Mouse (Mus musculus) kidney, postnatal 25 days (tissue): ENCODE data around the gene Brd4.
A peak's percentile ranks its signal among the peaks of the same experiment; 100 is the strongest.

ENCODE experiments used
- DNase-seq, 2 experiments: peaks; one replicate each; pipeline ENCODE4 v3.0.0; 2021; ENCODE audit warnings: mixed read lengths in 2 of 2

Gene Brd4

DNA sequence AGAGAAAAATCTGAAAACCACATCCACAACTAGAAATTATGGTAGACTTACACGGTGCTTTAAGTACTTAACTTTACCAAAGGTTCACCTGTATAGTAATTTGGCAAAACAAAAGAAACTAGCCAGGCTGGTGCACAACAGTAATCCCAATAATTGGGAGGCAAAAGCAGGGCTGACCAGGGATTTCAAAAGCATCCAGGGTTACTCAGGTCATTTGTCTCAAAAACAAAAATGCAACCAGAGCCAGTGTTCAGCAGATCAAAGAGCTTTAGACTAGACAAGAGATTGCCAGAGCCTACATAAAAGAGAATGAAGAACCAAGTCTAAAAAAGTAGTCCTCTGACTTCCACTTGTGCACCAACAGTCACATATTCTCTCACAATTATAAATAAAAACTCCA lies 7.3 kb downstream of the Brd4 start:
- DNase-seq = no peak

DNA sequence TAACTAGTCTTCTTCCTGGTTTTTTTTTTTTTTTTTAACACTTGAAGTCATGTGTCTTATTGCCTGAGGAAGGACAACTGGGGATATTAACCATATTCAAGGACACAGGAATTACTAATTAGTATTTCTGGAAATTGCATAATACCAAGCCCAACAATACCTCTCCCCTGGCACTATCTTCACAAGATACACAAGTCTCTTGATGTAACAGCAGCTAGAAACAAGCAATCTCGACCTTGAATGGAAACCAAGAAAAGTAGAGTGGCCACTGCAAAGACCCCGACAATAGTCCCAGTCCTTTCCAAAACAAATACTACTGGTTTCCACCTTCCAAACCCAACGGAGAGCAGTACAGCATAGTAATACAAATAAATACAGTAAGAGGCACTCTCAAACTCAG lies 9.0 kb downstream of the Brd4 start:
- no peak for DNase-seq

DNA sequence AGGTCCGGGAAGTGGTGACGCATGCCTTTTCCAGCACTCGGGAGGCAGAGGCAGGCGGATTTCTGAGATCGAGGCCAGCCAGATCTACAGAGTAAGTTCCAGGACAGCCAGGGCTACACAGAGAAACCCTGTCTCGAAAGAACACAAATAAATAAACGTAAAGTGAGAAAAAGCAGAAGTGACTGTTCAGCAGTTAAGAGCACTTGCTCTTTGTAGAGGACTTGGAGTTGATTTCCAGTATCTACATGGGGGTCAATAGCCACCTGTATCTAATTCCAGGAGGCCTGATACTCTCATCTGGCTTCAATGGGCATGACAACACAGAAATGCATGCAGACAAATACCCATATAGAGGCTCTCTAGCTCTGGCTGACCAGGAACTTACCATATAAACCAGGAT lies 15.4 kb downstream of the Brd4 start:
- DNase-seq = no peak

DNA sequence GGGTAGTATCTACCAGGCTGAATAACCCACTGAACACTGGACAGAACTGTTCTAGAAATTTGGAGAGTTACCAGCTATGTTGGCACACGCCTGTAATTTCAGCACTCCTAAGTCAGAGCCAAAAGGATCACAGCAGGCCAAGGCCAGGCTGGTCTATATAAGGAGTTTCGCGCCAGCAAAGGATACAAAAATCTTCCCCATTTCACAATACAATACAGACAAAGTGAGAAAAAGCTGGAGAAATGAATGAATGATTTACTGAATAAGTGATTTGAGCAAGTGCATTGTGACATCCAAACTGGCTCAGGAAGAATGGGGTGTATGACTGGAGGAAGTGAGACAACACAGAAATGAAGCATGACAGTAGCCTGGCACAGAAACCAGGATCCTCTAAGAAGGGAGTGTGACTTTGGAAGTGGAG lies 16.0 kb downstream of the Brd4 start:
- no peak for DNase-seq

DNA sequence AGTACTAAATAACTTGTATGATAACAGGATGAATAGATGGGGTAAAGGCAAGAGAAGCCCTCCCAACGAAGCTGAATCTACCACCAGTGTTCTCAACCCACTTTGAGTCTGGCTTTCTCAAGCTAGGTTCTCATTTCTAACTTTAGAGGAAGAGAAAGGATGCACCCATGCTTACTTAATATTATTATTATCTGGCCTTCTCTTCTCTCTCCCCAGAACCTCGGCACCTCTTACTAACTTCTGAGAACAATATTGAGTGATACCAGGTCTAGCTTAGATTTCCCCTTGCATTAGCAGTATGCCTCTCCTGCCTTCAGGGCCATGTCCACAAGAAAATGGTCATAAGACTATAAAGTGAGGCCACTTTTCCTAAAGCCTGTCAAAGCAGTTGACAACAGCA lies 16.4 kb downstream of the Brd4 start:
- DNase-seq = no peak

DNA sequence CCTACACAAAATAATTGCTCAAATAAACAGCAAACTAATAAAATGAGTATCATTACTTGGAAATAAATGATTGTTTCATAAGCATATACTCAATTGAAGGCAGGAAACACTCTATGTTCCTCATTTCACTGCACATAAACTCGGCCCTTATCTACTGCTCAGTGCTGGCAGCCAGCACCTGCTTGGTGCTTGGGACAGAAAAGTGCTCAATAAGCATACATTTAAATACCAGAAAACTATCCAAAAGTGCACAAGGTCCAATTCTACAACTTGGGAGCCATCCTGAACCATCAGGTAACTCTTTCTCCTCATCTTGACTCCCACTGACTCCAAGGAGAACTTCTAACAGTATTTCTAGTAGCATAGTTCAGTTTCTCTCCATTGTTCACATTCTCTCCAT lies 16.9 kb downstream of the Brd4 start:
- no peak for DNase-seq

DNA sequence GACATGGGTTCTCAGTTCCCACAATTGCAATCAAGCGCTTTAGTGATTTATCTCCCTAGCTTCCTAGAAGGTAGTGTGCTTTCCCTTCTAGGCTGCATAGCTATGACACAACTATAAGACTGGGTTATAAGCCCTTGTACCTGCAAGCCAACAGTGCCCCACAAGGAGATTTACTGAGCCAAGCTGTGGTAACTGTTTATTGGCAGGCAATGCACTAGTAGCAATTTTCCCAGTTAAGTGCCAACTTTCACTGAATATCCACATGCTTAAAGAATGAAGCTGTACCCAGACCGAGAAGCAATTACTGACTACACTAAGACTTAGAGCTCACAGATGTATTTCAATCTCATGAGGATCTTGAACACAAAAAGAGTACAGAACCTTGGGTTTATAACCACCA lies 20.9 kb downstream of the Brd4 start:
- no peak for DNase-seq

DNA sequence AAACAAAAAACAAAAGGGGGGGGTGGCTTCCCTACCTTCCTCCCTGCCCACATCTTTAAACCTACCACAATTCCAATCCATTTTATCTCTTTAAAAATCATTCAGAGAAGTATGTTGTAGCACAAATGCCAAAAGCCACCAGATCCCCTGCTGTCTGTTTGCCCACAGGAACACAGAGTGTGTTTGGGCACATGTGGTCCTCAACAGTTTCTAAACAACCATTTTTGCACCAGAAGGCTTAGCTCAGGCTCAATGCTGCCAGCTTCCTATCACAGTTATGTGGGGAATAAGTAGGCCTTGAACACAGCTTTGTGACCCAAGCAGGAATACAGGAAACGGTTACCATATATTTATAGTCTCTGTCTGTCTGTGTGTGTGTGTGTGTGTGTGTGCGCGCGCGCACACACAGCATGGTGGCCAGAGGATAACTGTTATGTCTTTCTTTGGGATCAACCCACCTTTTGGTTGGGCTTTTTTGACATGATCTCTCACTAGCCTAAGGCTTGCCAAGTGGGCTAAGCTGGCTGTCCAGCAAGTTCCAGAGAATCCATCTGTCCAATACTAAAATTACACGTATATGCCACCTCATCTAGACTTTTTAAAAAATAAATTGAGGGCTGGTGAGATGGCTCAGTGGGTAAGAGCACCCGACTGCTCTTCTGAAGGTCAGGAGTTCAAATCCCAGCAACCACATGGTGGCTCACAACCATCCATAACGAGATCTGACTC lies 21.5 kb downstream of the Brd4 start:
- DNase-seq = no peak

DNA sequence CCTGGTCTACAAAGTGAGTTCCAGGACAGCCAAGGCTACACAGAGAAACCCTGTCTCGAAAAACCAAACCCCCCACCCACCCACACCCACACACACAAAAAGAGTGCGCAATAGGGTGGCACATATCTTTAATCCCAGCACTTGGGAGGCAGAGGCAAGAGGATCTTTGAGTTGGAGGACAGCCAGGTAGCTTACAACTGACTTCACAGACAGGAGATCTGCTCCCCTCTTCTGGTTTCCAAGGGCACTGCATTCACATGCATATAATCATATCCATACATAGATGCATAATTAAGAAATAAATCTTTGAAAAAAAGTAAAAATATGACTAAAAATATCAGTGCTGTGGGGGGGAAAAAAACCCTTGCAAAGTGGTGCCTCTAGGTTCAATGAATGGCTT lies 25.7 kb downstream of the Brd4 start:
- DNase-seq = no peak

DNA sequence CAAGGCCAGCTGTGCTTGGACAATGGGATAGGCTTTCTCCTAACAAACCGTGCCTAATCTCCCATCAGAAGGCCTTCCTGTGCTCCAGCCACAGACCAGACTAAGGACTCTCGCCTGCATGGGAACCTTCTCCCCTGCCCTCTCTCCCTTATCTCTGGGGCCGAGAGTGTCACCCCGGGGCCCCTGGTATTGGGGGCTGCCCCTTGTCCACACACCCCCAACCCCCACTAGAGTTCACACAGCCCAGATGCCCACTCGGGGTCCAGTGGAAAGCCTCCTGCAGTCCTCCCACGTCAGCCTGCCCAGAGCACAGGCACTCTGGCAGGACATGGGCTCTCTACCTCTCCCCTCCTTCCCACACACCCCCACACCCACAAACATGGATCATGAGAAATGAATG lies 26.6 kb downstream of the Brd4 start:
- DNase-seq = no peak

DNA sequence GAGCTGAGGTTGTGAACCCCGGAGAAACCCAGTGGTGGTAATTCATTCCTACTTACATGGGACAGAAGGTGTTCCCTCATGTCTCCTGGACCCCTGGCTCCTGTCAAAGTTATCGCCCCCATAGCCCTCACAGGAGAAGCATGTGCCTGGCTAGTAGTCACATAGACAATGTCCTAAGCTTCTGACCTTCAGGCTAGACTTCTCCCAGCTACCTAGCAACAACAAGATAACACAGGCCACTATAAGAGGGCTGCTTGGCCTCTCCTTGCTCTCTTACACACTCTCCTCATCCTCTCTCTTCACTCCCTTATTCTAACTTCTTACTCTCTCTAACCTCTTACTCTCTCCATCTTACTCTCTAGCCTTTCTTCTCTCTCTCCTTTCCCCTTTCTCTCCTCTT lies 27.1 kb downstream of the Brd4 start:
- no peak for DNase-seq

DNA sequence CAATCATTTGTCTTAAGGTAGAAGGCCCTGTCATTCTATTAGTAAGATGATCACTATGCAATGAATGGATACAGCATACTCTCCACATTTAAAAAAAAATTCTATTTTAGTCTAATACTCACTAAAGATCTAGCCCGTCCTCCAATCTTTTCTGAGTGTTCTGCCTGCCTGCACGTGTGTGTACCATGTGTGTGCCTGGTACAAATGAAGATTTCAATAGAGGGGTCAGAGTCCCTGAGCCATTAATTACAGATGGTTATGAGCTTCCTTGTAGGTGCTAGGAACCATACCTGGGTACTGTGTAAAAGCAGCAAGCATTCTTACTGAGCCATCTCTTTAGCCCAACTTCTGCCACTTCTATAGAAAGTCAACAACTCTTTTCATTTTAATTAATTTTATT lies 27.6 kb downstream of the Brd4 start:
- no peak for DNase-seq

DNA sequence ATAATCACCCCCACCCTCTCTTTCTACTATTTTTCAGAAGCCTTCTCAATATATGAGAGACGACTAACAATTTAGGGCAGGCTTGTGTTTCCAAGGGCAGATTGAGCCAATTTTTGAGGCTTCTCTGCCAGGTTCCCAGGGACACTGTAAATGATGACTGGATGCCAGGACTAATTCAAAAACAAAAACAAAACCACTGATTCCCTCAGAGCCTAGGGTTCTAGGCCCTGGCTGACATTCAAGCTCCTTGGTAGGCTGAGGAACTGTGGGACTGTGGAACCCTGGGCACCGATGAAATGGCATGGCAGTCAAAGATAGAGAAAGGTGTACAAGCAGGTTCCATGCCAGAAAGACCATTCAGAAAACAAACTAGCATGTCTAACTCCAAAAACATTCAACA lies 31.3 kb downstream of the Brd4 start:
- no peak for DNase-seq

DNA sequence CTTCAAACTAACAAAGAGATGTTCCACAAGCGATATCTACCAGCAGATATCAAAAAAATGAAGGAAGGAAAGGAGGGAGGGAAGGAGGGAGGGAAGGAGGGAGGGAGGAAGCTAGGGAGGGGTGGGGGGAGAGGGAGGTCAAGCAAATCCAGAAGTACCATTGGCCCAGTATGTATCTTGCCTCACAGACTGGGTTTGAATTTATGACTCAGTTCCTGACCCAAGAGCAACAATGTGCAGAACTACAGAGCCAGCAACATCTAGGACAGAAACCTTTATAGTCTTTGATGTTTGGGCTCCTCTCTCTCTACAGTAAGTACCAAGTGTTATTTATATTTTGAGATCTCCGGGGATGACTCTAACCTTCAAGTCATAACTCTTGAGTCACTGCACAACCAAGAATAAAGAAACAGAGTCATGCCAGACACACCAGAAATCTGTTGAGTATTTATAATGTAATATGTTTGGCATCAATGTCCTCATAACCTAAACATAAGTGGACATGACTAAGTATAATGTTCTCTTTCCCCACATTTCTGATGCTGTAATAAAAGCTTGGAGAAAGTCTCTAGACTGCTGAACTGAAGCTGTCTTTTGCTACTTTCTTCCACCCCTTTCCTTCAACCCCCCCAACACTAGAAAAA lies 32.6 kb downstream of the Brd4 start:
- DNase-seq = no peak

DNA sequence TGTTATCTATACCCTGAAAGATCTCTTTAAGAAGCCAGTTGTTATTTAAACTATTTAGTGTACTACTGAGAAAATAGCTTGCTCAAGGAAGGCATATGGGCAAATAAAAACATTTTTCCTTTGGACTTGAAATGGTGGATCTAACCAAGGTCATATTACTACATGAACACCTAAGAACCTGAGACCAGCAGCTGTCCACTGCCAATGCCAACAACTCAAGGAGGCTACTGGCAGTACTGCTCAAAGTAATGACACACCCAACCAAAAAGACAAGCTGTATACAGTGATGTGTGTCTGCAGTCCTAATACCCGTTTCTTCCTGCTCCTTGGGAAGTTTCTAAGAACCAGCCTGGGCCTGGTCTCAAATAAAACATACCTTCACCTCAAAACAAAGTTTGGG lies 34.5 kb downstream of the Brd4 start:
- no peak for DNase-seq

DNA sequence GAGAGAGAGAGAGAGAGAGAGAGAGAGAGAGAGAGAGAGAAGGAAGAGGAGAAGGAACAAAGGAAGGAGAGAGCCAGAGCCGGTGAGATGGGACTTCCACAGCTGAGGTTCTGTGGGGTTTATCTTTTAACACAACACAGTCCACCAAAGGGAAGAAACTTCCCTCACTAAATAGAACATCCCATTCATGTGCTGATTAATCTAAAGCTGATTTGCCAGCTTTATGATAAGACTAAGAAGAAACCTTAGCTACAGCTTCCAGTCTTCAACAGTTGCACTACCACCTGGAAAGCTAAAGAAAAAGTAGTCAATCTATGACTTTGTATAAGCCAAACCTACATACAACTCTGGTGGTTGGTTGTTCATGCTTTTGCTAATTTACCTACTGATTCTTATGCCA lies 36.3 kb downstream of the Brd4 start:
- no peak for DNase-seq

DNA sequence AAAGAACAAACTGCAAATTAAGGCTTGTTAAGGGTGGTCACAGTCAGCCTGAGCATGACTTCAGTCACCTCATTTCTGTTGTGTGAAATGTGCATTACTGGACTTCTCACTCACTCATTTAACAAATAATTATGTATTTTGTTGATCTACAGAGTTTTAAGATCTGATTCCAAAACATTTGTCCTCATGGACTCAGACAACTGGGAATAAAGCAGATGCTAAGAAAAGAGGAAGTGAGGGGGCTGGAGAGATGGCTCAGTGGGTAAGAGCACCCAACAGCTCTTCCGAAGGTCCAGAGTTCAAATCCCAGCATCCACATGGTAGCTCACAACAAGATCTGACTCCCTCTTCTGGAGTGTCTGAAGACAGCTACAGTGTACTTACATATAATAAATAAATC lies 36.9 kb downstream of the Brd4 start:
- DNase-seq = no peak

DNA sequence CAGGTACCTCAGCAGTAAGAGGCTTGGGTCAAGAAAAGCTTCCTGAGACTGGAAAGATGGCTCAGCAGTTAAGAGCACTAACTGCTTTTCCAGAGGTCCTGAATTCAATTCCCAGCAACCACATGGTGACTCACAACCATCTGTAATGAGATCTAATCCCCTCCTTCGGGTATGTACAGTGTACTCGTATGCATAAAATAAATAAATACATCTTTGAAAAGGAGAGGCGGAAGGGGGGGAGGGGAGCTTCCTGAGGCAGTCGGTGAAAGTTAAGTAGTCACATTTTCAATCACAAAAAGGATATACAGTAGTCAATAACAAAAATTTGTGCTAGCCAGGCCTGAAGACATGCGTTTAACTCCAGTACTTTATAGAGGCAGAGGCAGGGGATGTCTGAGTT lies 38.4 kb downstream of the Brd4 start:
- DNase-seq = no peak

DNA sequence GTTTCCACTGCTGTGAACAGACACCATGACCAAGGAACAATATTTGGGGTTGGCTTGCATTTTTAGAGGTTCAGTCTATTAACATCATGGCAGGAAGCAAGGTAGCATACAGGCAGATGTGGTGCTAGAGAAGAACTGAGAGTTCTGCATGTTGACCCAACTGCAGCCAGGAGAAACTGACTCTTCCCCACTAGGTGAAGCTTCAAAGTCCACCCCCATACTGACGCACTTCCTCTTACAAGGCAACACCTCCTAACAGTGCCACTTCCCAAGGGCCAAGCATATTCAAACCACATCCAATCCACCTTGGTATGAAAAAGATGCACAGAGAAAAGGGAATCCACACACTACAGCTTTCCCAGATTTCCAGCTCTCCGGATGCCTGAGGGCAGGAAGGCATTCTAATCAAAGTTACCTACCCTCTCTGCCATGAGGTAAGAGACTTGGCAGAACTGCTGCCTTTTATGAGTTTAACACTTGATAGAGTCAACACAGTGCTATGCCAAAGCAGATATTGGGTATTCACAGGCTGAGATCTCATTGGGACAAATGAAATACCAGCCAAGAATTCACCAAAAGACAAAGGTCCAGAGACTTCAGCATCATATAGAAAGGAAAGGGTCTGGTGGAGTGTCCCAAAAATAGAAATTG lies 43.5 kb downstream of the Brd4 start:
- DNase-seq = no peak

DNA sequence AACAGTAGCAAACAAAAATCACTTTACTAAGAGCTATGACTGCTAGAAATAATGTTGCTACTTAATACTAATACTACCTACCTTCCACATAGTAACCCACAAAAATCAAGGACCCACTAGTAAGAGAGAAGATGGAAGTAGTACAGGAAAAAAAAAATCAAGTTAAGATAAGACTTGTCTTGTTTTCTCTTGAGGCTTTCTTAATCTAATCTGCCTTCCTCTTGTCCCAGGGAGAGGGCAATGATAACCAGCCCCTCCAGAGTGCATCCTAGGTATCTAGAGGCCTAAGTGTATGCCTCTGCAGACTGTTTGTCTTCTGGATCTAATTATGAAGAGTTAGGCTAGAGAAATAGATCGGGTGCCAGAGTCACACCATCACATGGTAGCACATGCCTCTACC lies 45.9 kb downstream of the Brd4 start:
- no peak for DNase-seq

DNA sequence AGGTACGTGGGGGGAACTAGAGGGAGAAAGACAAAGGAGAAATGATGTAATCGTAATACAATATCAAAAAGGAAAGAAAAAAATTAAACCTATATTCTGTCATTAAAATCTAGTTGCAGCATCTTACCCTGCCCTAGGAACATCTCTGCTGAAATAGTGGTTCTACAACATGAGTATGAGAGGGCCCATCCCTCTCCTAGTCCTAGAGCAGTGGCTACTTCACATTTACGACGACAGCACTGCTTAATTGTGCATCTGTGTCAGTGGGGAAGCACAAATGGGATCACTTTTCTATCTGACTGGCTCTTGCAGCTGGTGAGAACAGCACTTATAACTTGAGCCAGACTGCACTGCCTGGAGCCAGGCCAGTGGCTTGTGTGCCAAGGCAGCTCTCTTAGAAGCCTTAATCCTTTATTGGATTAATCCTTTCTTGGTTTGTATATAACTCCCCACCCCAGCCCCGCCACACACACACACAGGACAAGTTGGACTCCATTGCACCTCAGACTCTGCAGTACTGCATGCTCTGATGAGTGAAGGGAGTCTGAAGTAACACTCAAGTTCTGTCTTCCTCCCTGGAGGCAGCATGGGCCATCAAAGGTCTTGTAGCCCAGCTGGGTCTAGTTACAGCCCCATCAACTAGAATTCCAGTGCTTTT lies 48.9 kb downstream of the Brd4 start:
- peak; percentile 40 to 41 for DNase-seq

DNA sequence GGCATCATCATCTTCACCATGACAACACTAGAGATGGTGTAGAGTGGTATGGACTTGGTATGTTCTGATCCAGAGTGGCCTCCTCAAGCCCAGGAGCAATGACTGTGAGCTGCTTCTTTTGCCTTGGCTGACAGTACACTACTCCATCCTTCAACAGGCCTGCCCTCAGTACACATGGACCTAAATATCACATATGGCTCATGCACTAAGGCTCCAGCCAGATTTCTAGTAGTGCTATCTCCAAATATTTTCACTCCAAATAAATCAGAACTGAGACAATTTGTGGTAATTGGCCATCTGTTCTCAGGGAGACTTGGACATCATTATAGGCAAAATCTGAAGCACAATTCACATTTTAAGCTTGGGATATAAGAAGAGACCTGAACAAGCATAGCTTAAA lies 51.3 kb downstream of the Brd4 start:
- no peak for DNase-seq

DNA sequence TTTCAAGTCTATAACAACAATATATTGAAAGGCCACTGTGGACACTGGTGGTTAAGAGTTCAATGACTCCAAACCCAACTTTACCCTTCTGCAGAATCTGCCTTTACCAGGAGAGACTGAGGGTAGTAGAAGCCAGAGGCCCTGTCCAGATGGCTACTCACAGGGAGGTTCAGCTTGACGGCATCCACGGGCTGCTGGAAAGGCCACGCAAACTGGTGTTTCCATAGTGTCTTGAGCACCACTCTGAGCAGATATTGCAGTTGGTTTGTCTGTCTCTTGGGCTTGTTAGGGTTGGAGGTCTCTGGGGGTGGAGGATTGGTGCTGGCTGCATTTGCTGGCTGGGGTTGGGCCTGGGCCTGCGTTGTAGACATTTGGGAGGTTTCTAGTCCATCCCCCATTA lies 55.3 kb downstream of the Brd4 start:
- no peak for DNase-seq

DNA sequence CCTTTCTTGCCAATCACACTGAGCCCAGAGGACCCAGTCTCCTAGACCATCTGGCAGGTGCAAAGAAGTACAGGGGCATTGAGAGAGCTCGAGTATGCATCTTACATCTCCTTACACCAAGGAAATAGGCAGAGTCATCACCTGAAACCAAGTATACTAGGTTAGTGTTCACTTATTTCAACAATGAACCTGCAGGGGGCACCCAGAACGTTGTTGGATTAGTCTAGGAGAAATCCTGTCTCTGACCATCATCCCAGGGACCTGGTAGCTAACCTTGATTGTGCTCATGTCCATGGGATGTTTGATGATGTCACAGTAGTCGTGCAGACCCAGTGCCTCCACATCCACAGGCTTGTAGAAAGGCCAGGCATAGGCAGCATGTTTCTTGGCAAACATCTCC lies 63.6 kb downstream of the Brd4 start:
- peak in 1 of 2 experiments; percentile 47 for DNase-seq
